Mouse (Mus musculus) layer of hippocampus, adult 18-20 months (tissue): ENCODE results near the gene Fgg. TPM values are rescaled to one million over a fixed set of nuclear protein-coding genes. Genes with fewer than 3 reads are reported as not detected.

Experiments
- DNase-seq, 2 experiments: peaks; one replicate each; pipeline ENCODE4 v3.0.0; 2022; ENCODE audit warnings: low spot score in 2 of 2
- long read RNA-seq: library from polyadenylated mRNA; stranded (forward); transcript quantifications from one replicate; pipeline ENCODE4 v2.0.0, GENCODE M21; 2021
- total RNA-seq, 2 experiments: library from RNA; stranded (reverse); gene quantifications; 2 replicates each; pipeline ENCODE4 v1.2.3; 2021

Fgg gene
- total RNA-seq: under 1 TPM in 1 of 2 experiments, not detected in 1; 0.17 TPM
- long read RNA-seq: 0 reads

GRCm38 (mm10) chr3:83007557-83007956 is at the start of gene Fgg:
Gene Fgg, plus strand, starts transcription at chr3:83007724.
- DNase-seq: no peak

DNA sequence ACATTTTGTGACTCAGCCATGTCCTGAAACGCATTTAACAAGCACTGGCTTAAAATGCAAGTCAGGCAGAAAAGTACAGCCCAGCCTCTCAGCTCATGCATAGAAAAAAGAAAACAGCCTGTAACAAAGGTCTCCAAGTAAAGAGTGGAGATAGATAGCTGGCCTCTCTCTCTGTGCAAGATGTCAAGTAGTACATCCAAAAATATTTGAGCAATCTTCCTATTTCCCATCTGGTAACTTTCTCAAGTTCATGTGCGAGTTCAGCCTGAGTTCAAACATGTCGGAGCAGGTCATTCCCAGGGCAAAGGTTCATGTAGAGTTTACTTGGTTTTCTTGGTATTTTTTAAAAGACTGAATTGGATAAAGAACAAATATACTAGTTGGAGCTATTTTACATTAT is 36.5 kb upstream of the Fgg start:
- no peak for DNase-seq

GRCm38 (mm10) chr3:82980818-82981217 is 26.7 kb upstream of the Fgg start:
- DNase-seq: peak in 1 of 2 experiments; percentile 37

- no peak for DNase-seq
Observed at GRCm38 (mm10) chr3:82981861-82982260, 25.7 kb upstream of the Fgg start.

- no peak for DNase-seq
Observed at GRCm38 (mm10) chr3:82984840-82985239, 22.7 kb upstream of the Fgg start.

- no peak for DNase-seq
Observed at GRCm38 (mm10) chr3:82991963-82992362, 15.6 kb upstream of the Fgg start.

- DNase-seq: no peak
Observed at GRCm38 (mm10) chr3:82992956-82993355, 14.6 kb upstream of the Fgg start.

DNA sequence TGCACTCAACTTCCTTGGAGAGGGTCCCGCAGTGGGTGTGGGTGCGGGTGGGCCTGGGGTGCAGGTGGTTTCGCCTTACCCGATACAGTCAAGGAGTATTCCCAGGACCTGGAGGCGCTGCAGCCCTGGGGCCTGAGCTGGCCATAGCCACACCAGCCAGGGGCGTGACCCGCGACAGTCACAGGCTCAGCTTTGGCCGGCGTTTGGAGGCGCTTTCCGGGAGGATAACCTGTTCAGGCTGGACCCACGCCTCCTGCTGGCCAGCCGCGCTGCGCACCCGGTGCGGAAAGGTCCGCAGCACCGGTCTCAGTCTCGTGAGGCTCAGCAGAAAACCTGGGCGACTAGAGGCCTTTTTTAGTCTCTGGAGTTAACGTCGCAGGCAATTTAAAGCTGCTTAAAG is 12.2 kb upstream of the Fgg start:
- DNase-seq: no peak

DNA sequence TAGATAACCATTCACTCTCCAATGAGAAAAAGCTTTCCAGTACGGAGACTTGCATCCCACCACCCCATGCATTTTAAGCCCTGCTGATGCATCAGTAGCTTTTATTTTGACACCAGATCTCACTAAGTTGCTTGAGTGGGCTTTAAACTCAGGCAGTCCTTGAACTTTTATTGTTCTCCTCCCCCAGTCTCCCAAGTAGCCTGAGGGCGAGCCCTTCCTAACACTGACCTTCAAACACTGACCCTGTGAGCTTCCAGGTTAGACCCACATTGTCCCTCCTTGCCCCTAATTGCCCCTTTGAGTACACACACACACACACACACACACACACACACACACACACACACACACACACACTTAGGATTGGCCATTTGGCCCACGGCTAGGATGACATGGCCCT is 10.9 kb upstream of the Fgg start:
- no peak for DNase-seq

- peak; percentile 48 to 92 for DNase-seq
Observed at GRCm38 (mm10) chr3:82998772-82999463, 8.6 kb upstream of the Fgg start.

- DNase-seq: no peak
Observed at GRCm38 (mm10) chr3:82999995-83000394, 7.5 kb upstream of the Fgg start.

DNA sequence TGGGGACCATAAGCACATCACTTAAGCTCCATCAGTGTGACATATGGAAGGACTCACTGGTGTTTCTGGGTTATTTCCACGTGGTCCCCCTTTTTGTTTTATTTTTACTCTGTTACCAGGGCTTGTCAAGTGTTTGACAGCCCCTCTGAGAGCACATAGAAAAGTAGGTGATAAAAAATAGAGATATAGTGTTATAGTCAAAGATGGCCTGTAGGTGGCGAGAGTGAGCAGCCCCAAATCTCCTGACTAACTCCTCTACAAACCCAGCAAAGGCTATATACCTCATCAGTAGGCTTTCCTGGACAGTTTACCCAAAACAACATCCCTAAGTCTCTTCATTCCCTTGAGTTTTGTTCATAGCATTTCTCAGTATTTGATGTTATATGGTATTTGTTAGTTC is 5.3 kb upstream of the Fgg start:
- peak in 1 of 2 experiments; percentile 63 for DNase-seq

GRCm38 (mm10) chr3:83003068-83003467 is 4.5 kb upstream of the Fgg start:
- DNase-seq: no peak

DNA sequence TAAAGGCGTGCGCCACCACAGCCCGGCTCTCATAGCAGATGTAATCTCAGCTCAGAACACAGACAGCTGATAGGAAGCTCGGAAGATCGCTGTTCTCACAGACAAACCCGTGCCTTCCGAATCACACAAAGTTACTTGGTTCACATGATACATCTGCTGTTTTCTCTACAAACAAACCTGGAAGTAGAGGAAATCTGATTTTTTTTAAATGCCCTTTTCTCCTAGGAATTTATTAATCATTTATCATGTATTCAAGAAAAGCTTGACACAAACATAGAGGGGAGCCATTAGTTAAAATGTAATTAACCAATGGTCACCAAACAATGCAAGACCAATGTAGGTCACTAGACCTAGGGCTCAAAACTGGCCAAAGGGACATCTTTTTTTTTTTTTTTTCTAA is 2.7 kb upstream of the Fgg start:
- no peak for DNase-seq

- DNase-seq: no peak
Observed at GRCm38 (mm10) chr3:83010291-83010690, 2.8 kb downstream of the Fgg start.

GRCm38 (mm10) chr3:83011136-83011535 is 3.6 kb downstream of the Fgg start:
- peak in 1 of 2 experiments; percentile 51 for DNase-seq

GRCm38 (mm10) chr3:83011565-83011964 is 4.0 kb downstream of the Fgg start:
- DNase-seq: no peak

DNA sequence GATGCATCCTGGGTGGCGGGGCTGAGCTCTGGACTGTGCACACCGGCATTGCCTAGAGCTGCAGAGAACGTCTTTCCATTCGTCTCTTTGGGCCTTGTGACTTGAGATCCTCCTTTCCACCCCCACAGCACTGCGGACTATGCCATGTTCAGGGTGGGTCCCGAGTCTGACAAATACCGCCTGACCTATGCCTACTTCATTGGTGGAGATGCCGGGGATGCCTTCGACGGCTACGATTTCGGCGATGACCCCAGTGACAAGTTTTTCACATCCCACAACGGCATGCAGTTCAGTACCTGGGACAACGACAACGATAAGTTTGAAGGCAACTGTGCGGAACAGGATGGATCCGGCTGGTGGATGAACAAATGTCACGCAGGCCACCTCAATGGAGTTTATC is 5.1 kb downstream of the Fgg start:
- DNase-seq: no peak

- DNase-seq: no peak
Observed at GRCm38 (mm10) chr3:83013951-83014350, 6.4 kb downstream of the Fgg start.

- DNase-seq: no peak
Observed at GRCm38 (mm10) chr3:83016236-83016635, 8.7 kb downstream of the Fgg start.

GRCm38 (mm10) chr3:83020387-83020786 is 12.9 kb downstream of the Fgg start:
- no peak for DNase-seq

- DNase-seq: no peak
Observed at GRCm38 (mm10) chr3:83021176-83021575, 13.7 kb downstream of the Fgg start.

DNA sequence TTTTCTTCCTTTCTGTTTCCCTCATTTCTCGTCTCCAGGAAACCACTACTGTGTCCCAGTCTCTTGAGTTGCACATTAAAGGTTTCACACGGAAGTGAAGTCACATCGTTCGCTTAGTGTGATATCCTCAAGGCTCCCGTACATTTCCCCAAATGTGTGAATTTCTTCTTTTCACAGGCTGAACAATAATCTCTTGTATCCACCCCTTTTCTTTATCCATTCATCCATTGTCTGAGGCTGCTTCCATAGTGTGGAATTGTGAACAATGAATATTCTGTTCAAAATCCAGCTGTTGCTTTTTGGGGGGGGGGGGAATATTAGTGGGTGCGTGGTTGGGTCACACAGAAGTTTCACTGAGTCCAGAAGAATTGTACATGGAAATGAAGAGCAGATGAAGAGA is 17.5 kb downstream of the Fgg start:
- no peak for DNase-seq
